Mouse (Mus musculus): ENCODE data around the gene Cdk5rap1.
"Not testable (repeated sequence)": the region's sequence is repeated elsewhere in the genome, so short reads cannot be mapped to it uniquely, and the experiment has no call there.

Gene Cdk5rap1

GRCm38 (mm10) chr2:154374807-154375601 lies 2.2 kb upstream of the Cdk5rap1 start:
- no peak for DNase-seq

- peak; percentile 81 to 85 for DNase-seq
These were observed 1.3 kb upstream of the Cdk5rap1 start for GRCm38 (mm10) chr2:154373961-154374632.

GRCm38 (mm10) chr2:154372151-154372829 lies 520 bp downstream of the Cdk5rap1 start:
- peak; percentile 93 to 94 for DNase-seq

- DNase-seq: no peak
These were observed 5.3 kb downstream of the Cdk5rap1 start for GRCm38 (mm10) chr2:154367510-154367909.

- not testable (repeated sequence) for DNase-seq
These were observed 18.8 kb downstream of the Cdk5rap1 start for GRCm38 (mm10) chr2:154354000-154354425.

- DNase-seq: no peak
These were observed 24.7 kb downstream of the Cdk5rap1 start for GRCm38 (mm10) chr2:154348152-154348551.

- no peak for DNase-seq
These were observed 33.5 kb downstream of the Cdk5rap1 start for GRCm38 (mm10) chr2:154339356-154339755.

GRCm38 (mm10) chr2:154338161-154338560 lies 34.6 kb downstream of the Cdk5rap1 start:
- no peak for DNase-seq

GRCm38 (mm10) chr2:154335572-154335971 lies 37.2 kb downstream of the Cdk5rap1 start:
- DNase-seq: no peak

- no peak for DNase-seq
These were observed 46.0 kb downstream of the Cdk5rap1 start for GRCm38 (mm10) chr2:154326852-154327251.

GRCm38 (mm10) chr2:154313771-154314170 lies 59.0 kb downstream of the Cdk5rap1 start:
- DNase-seq: not testable (repeated sequence)

GRCm38 (mm10) chr2:154306927-154307326 lies 65.9 kb downstream of the Cdk5rap1 start, which contains the start of gene Bpifb9b:
Gene Bpifb9b (plus strand): TSS chr2:154307227.
- not testable (repeated sequence) for DNase-seq

GRCm38 (mm10) chr2:154304604-154305003 lies 68.2 kb downstream of the Cdk5rap1 start:
- DNase-seq: not testable (repeated sequence)

- DNase-seq: no peak
These were observed 71.0 kb downstream of the Cdk5rap1 start for GRCm38 (mm10) chr2:154301763-154302162.

GRCm38 (mm10) chr2:154300496-154300895 lies 72.3 kb downstream of the Cdk5rap1 start:
- DNase-seq: peak; percentile 83 to 85

GRCm38 (mm10) chr2:154294746-154295145 lies 78.1 kb downstream of the Cdk5rap1 start:
- peak; percentile 70 to 73 for DNase-seq

- DNase-seq: no peak
These were observed 80.0 kb downstream of the Cdk5rap1 start for GRCm38 (mm10) chr2:154292833-154293232.

- not testable (repeated sequence) for DNase-seq
These were observed 80.9 kb downstream of the Cdk5rap1 start for GRCm38 (mm10) chr2:154291866-154292265.

Data from kidney, postnatal 4 days (tissue).